Mouse (Mus musculus): ENCODE data around the gene Brinp3.

Brinp3 gene

GRCm38 (mm10) chr1:146792826-146793225 is 298.3 kb downstream of the Brinp3 start:
- no peak for DNase-seq (ENCODE audit: low read depth, low spot score)

- DNase-seq (ENCODE audit: low read depth, low spot score): no peak
These were observed 305.5 kb downstream of the Brinp3 start for GRCm38 (mm10) chr1:146799986-146800553.

GRCm38 (mm10) chr1:146801821-146802220 is 307.3 kb downstream of the Brinp3 start:
- DNase-seq (ENCODE audit: low read depth, low spot score): no peak

GRCm38 (mm10) chr1:146807765-146808164 is 313.2 kb downstream of the Brinp3 start:
- no peak for DNase-seq (ENCODE audit: low read depth, low spot score)

GRCm38 (mm10) chr1:146833888-146834287 is 339.3 kb downstream of the Brinp3 start:
- DNase-seq (ENCODE audit: low read depth, low spot score): no peak

GRCm38 (mm10) chr1:146844087-146844486 is 349.5 kb downstream of the Brinp3 start:
- no peak for DNase-seq (ENCODE audit: low read depth, low spot score)

GRCm38 (mm10) chr1:146848892-146849291 is 354.3 kb downstream of the Brinp3 start:
- no peak for DNase-seq (ENCODE audit: low read depth, low spot score)

- DNase-seq (ENCODE audit: low read depth, low spot score): no peak
These were observed 355.6 kb downstream of the Brinp3 start for GRCm38 (mm10) chr1:146850147-146850546.

GRCm38 (mm10) chr1:146898636-146899035 is 404.1 kb downstream of the Brinp3 start:
- no peak for DNase-seq (ENCODE audit: low read depth, low spot score)

GRCm38 (mm10) chr1:146901691-146902090 is 407.1 kb downstream of the Brinp3 start:
- no peak for DNase-seq (ENCODE audit: low read depth, low spot score)

- DNase-seq (ENCODE audit: low read depth, low spot score): no peak
These were observed 445.2 kb downstream of the Brinp3 start for GRCm38 (mm10) chr1:146939463-146940389.

Measured in CD4-positive helper T cell, adult 2 months (primary cell).